35 mouse cellular contexts compared by ENCODE assay signal in genomic region chr14:30719514-30719913, GRCm38 (mm10).
"Had no signal": no experiment of that assay in that cellular context is flagged by ENCODE, and none has a peak within 500 bp of the region (broad histone marks: within the 10 kb centered on the region; RNA-seq: fewer than 3 reads in every experiment).

No protein-coding gene starts in this region.

- H3K9me3 ChIP-seq: heart, embryonic 10.5 days; heart, embryonic 12.5 days; heart, embryonic 13.5 days; heart, embryonic 15.5 days; hindbrain, embryonic 10.5 days; hindbrain, embryonic 12.5 days; hindbrain, embryonic 13.5 days; hindbrain, embryonic 15.5 days; intestine, embryonic 15.5 days; kidney, embryonic 15.5 days had no signal

- H3K4me2 ChIP-seq: heart, embryonic 11.5 days; heart, embryonic 12.5 days; heart, embryonic 13.5 days; heart, embryonic 15.5 days; hindbrain, embryonic 12.5 days; hindbrain, embryonic 13.5 days; hindbrain, embryonic 14.5 days; hindbrain, embryonic 15.5 days; intestine, embryonic 15.5 days; kidney, embryonic 15.5 days had no signal

- H3K36me3 ChIP-seq: heart, embryonic 10.5 days; heart, embryonic 12.5 days; heart, embryonic 13.5 days; heart, embryonic 15.5 days; hindbrain, embryonic 10.5 days; hindbrain, embryonic 12.5 days; hindbrain, embryonic 13.5 days; hindbrain, embryonic 15.5 days; intestine, embryonic 15.5 days; kidney, embryonic 15.5 days had no signal

- DNase-seq: heart, postnatal 10 days; heart, postnatal 14 days; heart, postnatal 36 days; heart, postnatal 4 days; kidney, adult 11 months; kidney, adult 18-20 months; kidney, adult 2 months; kidney, adult 8-10 months; kidney, adult 9 months; kidney, postnatal 10 days; kidney, postnatal 14 days; kidney, postnatal 25 days; kidney, postnatal 36 days; kidney, postnatal 4 days; layer of hippocampus, adult 9-11 months; layer of hippocampus, postnatal 36 days had no signal

- ATAC-seq: hindbrain, embryonic 16.5 days; hindbrain, postnatal 0 days; inflammation-experienced regulatory T-cells, adult 6 months; intestine, embryonic 15.5 days; intestine, embryonic 16.5 days; intestine, postnatal 0 days had no signal

- H3K27me3 ChIP-seq: hindbrain, embryonic 15.5 days had no signal

- H3K4me3 ChIP-seq: heart, embryonic 10.5 days; heart, embryonic 12.5 days; heart, embryonic 13.5 days; heart, embryonic 15.5 days; hindbrain, embryonic 10.5 days; hindbrain, embryonic 12.5 days; hindbrain, embryonic 13.5 days; hindbrain, embryonic 15.5 days; intestine, embryonic 15.5 days; kidney, embryonic 15.5 days; layer of hippocampus, adult 2 months had no signal

- H3K9ac ChIP-seq: heart, embryonic 12.5 days; heart, embryonic 13.5 days; heart, embryonic 15.5 days; hindbrain, embryonic 12.5 days; hindbrain, embryonic 13.5 days; hindbrain, embryonic 14.5 days; hindbrain, embryonic 15.5 days; intestine, embryonic 15.5 days; kidney, embryonic 15.5 days had no signal

- H3K27ac ChIP-seq: heart, embryonic 10.5 days; heart, embryonic 13.5 days; heart, embryonic 15.5 days; hindbrain, embryonic 10.5 days; hindbrain, embryonic 12.5 days; hindbrain, embryonic 13.5 days; hindbrain, embryonic 14.5 days; hindbrain, embryonic 15.5 days; hindbrain, postnatal 0 days; intestine, embryonic 15.5 days; kidney, embryonic 15.5 days; kidney, postnatal 0 days; layer of hippocampus, adult 2 months had no signal
